Mouse (Mus musculus) stomach, embryonic 14.5 days (tissue): ENCODE measurements around the gene Mtnr1a. TPM values are rescaled to one million over a fixed set of nuclear protein-coding genes. Genes with fewer than 3 reads are reported as not detected.

ENCODE experiments used
- ATAC-seq: fragments of 200-750 bp; cut with Nextera tagmentation; 2 replicates; pipeline ENCODE4 v1.8.0; 2017; ENCODE audit warnings: low read depth, moderate TSS enrichment; ENCODE audit not compliant: insufficient number of reproducible peaks, insufficient read depth, low FRiP score
- H3K27ac ChIP-seq: fragments of 300-500 bp; sonication (generic); 2 replicates; pipeline ENCODE4 v1.5.1; 2014; ENCODE audit warnings: mild to moderate bottlenecking, low read length, moderate library complexity, mixed read lengths
- H3K27me3 ChIP-seq: fragments of 300-500 bp; sonication (generic); 2 replicates; pipeline ENCODE4 v1.6.1; 2014; ENCODE audit warnings: low read length, control low read depth, mixed read lengths; ENCODE audit not compliant: control insufficient read depth, insufficient read depth
- H3K36me3 ChIP-seq: fragments of 300-500 bp; sonication (generic); 2 replicates; pipeline ENCODE4 v1.6.1; 2014; ENCODE audit warnings: mild to moderate bottlenecking, control low read depth, low read length, moderate library complexity, mixed read lengths; ENCODE audit not compliant: control insufficient read depth, insufficient read depth
- H3K4me1 ChIP-seq: fragments of 300-500 bp; sonication (generic); 2 replicates; pipeline ENCODE4 v1.6.1; 2014; ENCODE audit warnings: low read length, control low read depth, mixed read lengths; ENCODE audit not compliant: control insufficient read depth, insufficient read depth
- H3K4me2 ChIP-seq: fragments of 300-500 bp; sonication (generic); replicated peaks from 2 replicates; pipeline ENCODE4 v1.6.1; 2014; ENCODE audit warnings: low read depth, low read length, control low read depth
- H3K4me3 ChIP-seq: fragments of 300-500 bp; sonication (generic); 2 replicates; pipeline ENCODE4 v1.5.1; 2014; ENCODE audit warnings: low read depth, low read length, control low read depth
- H3K9ac ChIP-seq: fragments of 300-500 bp; sonication (generic); replicated peaks from 2 replicates; pipeline ENCODE4 v1.6.1; 2014; ENCODE audit warnings: low read depth, mild to moderate bottlenecking, control low read depth, low read length, moderate library complexity, mixed read lengths
- H3K9me3 ChIP-seq: fragments of 300-500 bp; sonication (generic); 2 replicates; pipeline ENCODE4 v1.6.1; 2016; ENCODE audit warnings: low read depth, low read length, control low read depth; ENCODE audit not compliant: control insufficient read depth
- WGBS: fragments of 180-500 bp; shearing (Covaris S2); extraction: QIAGEN DNeasy Blood & Tissue Kit; methylation state at CpG from one replicate; pipeline ENCODE4 v1.1.7; 2014; 5-methylcytosine and 5-hydroxymethylcytosine counted together
- polyA plus RNA-seq: library from polyadenylated mRNA; unstranded; fragments of >200 nt; fragmentation: Nextera tagmentation; extraction: Ambion mirVana; gene quantifications from 2 replicates; pipeline ENCODE4 v1.2.1, GENCODE M21; 2014

Mtnr1a gene
- polyA plus RNA-seq, 1 experiment from 2014 or later, result not detected

DNA sequence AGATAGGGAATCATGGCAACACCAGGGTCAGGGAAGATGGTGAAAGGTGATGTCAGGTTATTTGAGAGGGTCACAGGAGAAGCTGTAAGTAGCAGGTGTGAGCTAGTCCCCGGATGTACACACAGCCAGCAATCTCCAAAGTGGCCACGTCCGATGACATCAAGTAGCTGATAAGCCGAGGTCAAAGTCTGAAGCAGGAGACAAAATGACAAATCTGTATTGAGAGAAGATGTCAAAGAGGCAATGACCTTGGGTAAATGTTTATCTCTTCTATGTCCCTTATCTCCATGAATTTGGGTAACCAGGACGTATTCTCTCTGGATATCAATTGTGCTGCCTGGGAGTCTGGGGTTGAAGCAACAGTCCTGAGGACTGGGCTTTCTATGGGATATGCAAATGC lies 42.9 kb downstream of the Mtnr1a start:
- Histone ChIP-seq H3K4me2 (no peak overlapping the region), H3K27me3 (no peaks in the 10 kb centered on the region), H3K9ac (no peak overlapping the region), H3K4me3 (no peak overlapping the region), H3K36me3 (no peaks in the 10 kb centered on the region), H3K27ac (no peak overlapping the region), H3K4me1 (0 out of 2 replicates have a peak, but pooled peaks cover 3% of the 10 kb centered on the region), H3K9me3 (no peaks in the 10 kb centered on the region)
- 27% methylated on average over 5 of the region's 5 CpGs for WGBS
- ATAC-seq, result no peak

GRCm38 (mm10) chr8:45117588-45117987 lies 48.7 kb downstream of the Mtnr1a start:
- Histone ChIP-seq H3K36me3 (no peaks in the 10 kb centered on the region), H3K9me3 (no peaks in the 10 kb centered on the region), H3K4me2 (no peak overlapping the region), H3K9ac (no peak overlapping the region), H3K4me1 (no peaks in the 10 kb centered on the region), H3K27me3 (no peaks in the 10 kb centered on the region), H3K4me3 (no peak overlapping the region), H3K27ac (no peak overlapping the region)
- no peak for ATAC-seq
- 85% methylated on average over 3 of the region's 3 CpGs for WGBS

GRCm38 (mm10) chr8:45125680-45126079 lies 56.7 kb downstream of the Mtnr1a start:
- Histone ChIP-seq H3K27me3 (no peaks in the 10 kb centered on the region), H3K4me1 (no peaks in the 10 kb centered on the region), H3K36me3 (no peaks in the 10 kb centered on the region), H3K4me2 (no peak overlapping the region), H3K27ac (no peak overlapping the region), H3K9me3 (no peaks in the 10 kb centered on the region), H3K4me3 (no peak overlapping the region), H3K9ac (no peak overlapping the region)
- no peak for ATAC-seq
- 55% methylated on average over 5 of the region's 5 CpGs for WGBS

Other genes with a start within 250 kb of the Mtnr1a start
- gene Fat1, start 133.7 kb upstream of the Mtnr1a start, polyA plus RNA-seq, result 37.8 and 41.2 TPM in 2 replicates
- gene F11, start 192.9 kb downstream of the Mtnr1a start, polyA plus RNA-seq, result not detected in 2 replicates
- not detected in 2 replicates for gene Klkb1, start 225.7 kb downstream of the Mtnr1a start, polyA plus RNA-seq
- not detected in 2 replicates for gene Gm45753, start 239.3 kb downstream of the Mtnr1a start, polyA plus RNA-seq